In the genomic region with DNA sequence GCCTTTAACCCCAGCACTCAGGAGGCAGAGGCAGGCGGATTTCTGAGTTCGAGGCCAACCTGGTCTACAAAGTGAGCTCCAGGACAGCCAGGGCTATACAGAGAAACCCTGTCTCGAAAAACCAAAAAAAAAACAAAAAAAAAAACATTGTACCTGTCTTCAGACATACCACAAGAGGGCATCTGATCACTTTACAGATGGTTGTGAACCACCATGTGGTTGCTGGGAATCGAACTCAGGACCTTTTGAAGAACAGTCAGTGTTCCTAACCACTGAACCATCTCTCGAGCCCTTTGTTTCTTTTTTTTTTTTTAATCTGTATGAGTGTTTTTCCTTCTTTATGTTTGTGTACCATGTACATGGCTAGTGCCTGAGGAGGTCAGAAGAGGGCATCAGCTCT, we compare ENCODE assay signal across 9 mouse cellular contexts. TPM values are rescaled to one million over a fixed set of nuclear protein-coding genes. Genes with fewer than 3 reads are reported as not detected.
A peak's percentile ranks its signal among the peaks of the same experiment; 100 is the strongest.
DNase-seq lines count a peak whose midpoint lies in the region; ATAC-seq and TF ChIP-seq lines count a peak whose summit lies in the region.
"Not testable (repeated sequence)": the region's sequence is repeated elsewhere in the genome, so short reads cannot be mapped to it uniquely, and the experiment has no call there.
"Had no signal": no experiment of that assay in that cellular context is flagged by ENCODE, and none has a peak within 500 bp of the region (broad histone marks: within the 10 kb centered on the region; RNA-seq: fewer than 3 reads in every experiment).

No protein-coding gene starts in this region.

- TF ChIP-seq CTCF in MEL (IDR thresholded peaks at IDR 0.05 in 2 of 3, conservative IDR thresholded peaks at IDR 0.05 in 1 of 3; ENCODE audit: control insufficient read depth in 1 of 3, insufficient read depth in 1 of 3, low read depth in 2 of 3, low read length in 3 of 3, poor library complexity in 1 of 3, severe bottlenecking in 1 of 3): peak in 1 of 3 experiments; percentile 34; a peak in 2 of 6 replicates
- peak; percentile 21; the same call in 1 of the 2 replicates for TF ChIP-seq CTCF in intestine, postnatal 0 days (IDR thresholded peaks at IDR 0.05; ENCODE audit: low read depth)
- TF ChIP-seq CTCF in liver, postnatal 0 days (IDR thresholded peaks at IDR 0.05; ENCODE audit: low read depth): peak; percentile 19; the same call in 1 of the 2 replicates
- 0 out of 2 replicates have a peak, but pooled peaks have one; percentile 5 for TF ChIP-seq CTCF in lung, postnatal 0 days (IDR thresholded peaks at IDR 0.05)

- not testable (repeated sequence) for H3K4me1 ChIP-seq in MEL (ENCODE audit: control insufficient read depth in 1 of 2, insufficient read depth in 2 of 2, low read length in 2 of 2); intestine, postnatal 0 days (replicated peaks; ENCODE audit: control insufficient read depth, insufficient read depth, low read length); liver, postnatal 0 days (ENCODE audit: insufficient read depth); lung, postnatal 0 days (ENCODE audit: insufficient read depth, low read depth, low read length)

- DNase-seq in ES-CJ7 (ENCODE audit: low read depth, low spot score) (peak; percentile 53), MEL (ENCODE audit: low read depth, low spot score) (peak; percentile 16), ZHBTc4 (ENCODE audit: low read depth, low spot score) (peak; percentile 29)
- DNase-seq in liver, postnatal 0 days; lung, postnatal 0 days (ENCODE audit: low spot score): not testable (repeated sequence)

- not testable (repeated sequence) for ATAC-seq in intestine, postnatal 0 days; liver, postnatal 0 days; lung, postnatal 0 days

- TF ChIP-seq EP300 in MEL (IDR thresholded peaks at IDR 0.05; ENCODE audit: low read depth in 1 of 2, low read length in 2 of 2); liver, postnatal 0 days (IDR thresholded peaks at IDR 0.05; ENCODE audit: low read depth); lung, postnatal 0 days (IDR thresholded peaks at IDR 0.05): not testable (repeated sequence)

- H3K4me2 ChIP-seq in intestine, postnatal 0 days (replicated peaks; ENCODE audit: low read depth); liver, postnatal 0 days (ENCODE audit: low read depth, low read length); lung, postnatal 0 days (replicated peaks; ENCODE audit: low read depth, low read length): not testable (repeated sequence)

- not testable (repeated sequence) for TF ChIP-seq POLR2A in MEL (IDR thresholded peaks at IDR 0.05; ENCODE audit: control insufficient read depth in 1 of 2, insufficient read depth in 1 of 2, low read depth in 1 of 2, low read length in 2 of 2, poor library complexity in 1 of 2)

- not testable (repeated sequence) for H3K9me3 ChIP-seq in MEL (replicated peaks; ENCODE audit: insufficient read depth, low read length); intestine, postnatal 0 days (ENCODE audit: control insufficient read depth); liver, postnatal 0 days (ENCODE audit: low read length); lung, postnatal 0 days (ENCODE audit: low read length)

- H3K9ac ChIP-seq in MEL (ENCODE audit: control insufficient read depth, low read depth, low read length, poor library complexity, severe bottlenecking); intestine, postnatal 0 days (ENCODE audit: low read depth, low read length); liver, postnatal 0 days (replicated peaks); lung, postnatal 0 days (replicated peaks; ENCODE audit: low read depth): not testable (repeated sequence)

- WGBS in intestine, postnatal 0 days: 94% methylated on average over 5 of the region's 5 CpGs
- WGBS in liver, postnatal 0 days (ENCODE audit: insufficient replicate concordance): 89% methylated on average over 5 of the region's 5 CpGs
- WGBS in lung, postnatal 0 days: 92% methylated on average over 5 of the region's 5 CpGs

- H3K4me3 ChIP-seq in MEL (ENCODE audit: control insufficient read depth in 1 of 2, insufficient read depth in 1 of 2, low read depth in 2 of 2, low read length in 2 of 2); intestine, postnatal 0 days (ENCODE audit: low read depth, low read length); liver, postnatal 0 days (ENCODE audit: low read depth, low read length); lung, postnatal 0 days (ENCODE audit: low read depth, low read length): not testable (repeated sequence)

- H3K36me3 ChIP-seq in MEL (ENCODE audit: control insufficient read depth in 1 of 2, insufficient read depth in 2 of 2, low read length in 2 of 2): peaks cover 0 to 15% of the 10 kb centered on the region in 2 experiments; a peak in 2 of 4 replicates
- H3K36me3 ChIP-seq in intestine, postnatal 0 days (ENCODE audit: control insufficient read depth, insufficient read depth): peaks cover 58% of the 10 kb centered on the region
- H3K36me3 ChIP-seq in liver, postnatal 0 days (replicated peaks; ENCODE audit: insufficient read depth, low read length): peaks cover 23% of the 10 kb centered on the region
- not testable (repeated sequence) for H3K36me3 ChIP-seq in lung, postnatal 0 days (ENCODE audit: insufficient read depth, low read length)

- H3K79me2 ChIP-seq in MEL (ENCODE audit: control insufficient read depth, insufficient read depth, low read length, poor library complexity): peaks cover 11% of the 10 kb centered on the region; the same call in 1 of the 2 replicates

- not testable (repeated sequence) for H3K27me3 ChIP-seq in MEL (ENCODE audit: control insufficient read depth in 1 of 2, insufficient read depth in 2 of 2, low read length in 2 of 2); intestine, postnatal 0 days (replicated peaks; ENCODE audit: control insufficient read depth, insufficient read depth, low read length); liver, postnatal 0 days (ENCODE audit: insufficient read depth, low read length); lung, postnatal 0 days (replicated peaks; ENCODE audit: insufficient read depth, low read length)

- peak; percentile 11 for TF ChIP-seq RAD21 in MEL (IDR thresholded peaks at IDR 0.05; ENCODE audit: low read depth, low read length)

- H3K27ac ChIP-seq in MEL (ENCODE audit: control insufficient read depth, low read depth, low read length); intestine, postnatal 0 days (ENCODE audit: low read depth, low read length); liver, postnatal 0 days (ENCODE audit: low read depth); lung, postnatal 0 days (ENCODE audit: low read length): not testable (repeated sequence)

TF ChIP-seq in MEL, 35 proteins besides CTCF, POLR2A, EP300 and RAD21:
- TF ChIP-seq ZNF384 (IDR thresholded peaks at IDR 0.05; ENCODE audit: low read depth, low read length): peak; percentile 82
- TF ChIP-seq SMC3 (IDR thresholded peaks at IDR 0.05; ENCODE audit: low read depth, low read length): 0 out of 2 replicates have a peak, but pooled peaks have one; percentile 23

RNA-seq across cellular contexts. Expression of gene Sugp1, which starts 7.8 kb away (rescaled TPM):
- 27.1 and 29.9 TPM in 2 replicates for total RNA-seq in MEL (2012; rRNA removed)
- polyA plus RNA-seq in MEL (2012; ENCODE audit: insufficient read depth in 1 of 2, insufficient read length in 2 of 2, low read depth in 1 of 2, low replicate concordance in 2 of 2, missing spikeins in 1 of 2): 10 to 100 TPM in 1 of 2 experiments, not detected in 1; 45.5 TPM
- 17.7 and 18.4 TPM in 2 replicates for polyA plus RNA-seq in intestine, postnatal 0 days (2015; fragmentation: Nextera tagmentation; extraction: Ambion mirVana)
- 11.7 and 11.8 TPM in 2 replicates for polyA plus RNA-seq in liver, postnatal 0 days (2015; fragmentation: Nextera tagmentation; extraction: Ambion mirVana)
- 25.4 and 27.3 TPM in 2 replicates for polyA plus RNA-seq in lung, postnatal 0 days (2015; fragmentation: Nextera tagmentation; extraction: Ambion mirVana)

RNA-seq across cellular contexts. Expression of gene Mau2, which starts 7.9 kb away (rescaled TPM):
- total RNA-seq in MEL (2012; rRNA removed): 39.0 and 39.2 TPM in 2 replicates
- 10 to 100 TPM in 1 of 2 experiments, not detected in 1; 43.4 TPM for polyA plus RNA-seq in MEL (2012; ENCODE audit: insufficient read depth in 1 of 2, insufficient read length in 2 of 2, low read depth in 1 of 2, low replicate concordance in 2 of 2, missing spikeins in 1 of 2)
- 23.6 and 26.3 TPM in 2 replicates for polyA plus RNA-seq in intestine, postnatal 0 days (2015; fragmentation: Nextera tagmentation; extraction: Ambion mirVana)
- 11.1 and 12.2 TPM in 2 replicates for polyA plus RNA-seq in liver, postnatal 0 days (2015; fragmentation: Nextera tagmentation; extraction: Ambion mirVana)
- polyA plus RNA-seq in lung, postnatal 0 days (2015; fragmentation: Nextera tagmentation; extraction: Ambion mirVana): 37.1 and 37.2 TPM in 2 replicates

RNA-seq across cellular contexts. Expression of gene Tm6sf2, which starts 22.3 kb away (rescaled TPM):
- total RNA-seq in MEL (2012; rRNA removed): 0.78 and 1.0 TPM in 2 replicates
- polyA plus RNA-seq in MEL (2012; ENCODE audit: insufficient read depth in 1 of 2, insufficient read length in 2 of 2, low read depth in 1 of 2, low replicate concordance in 2 of 2, missing spikeins in 1 of 2): 1 to 10 TPM in 1 of 2 experiments, not detected in 1; 1.2 TPM
- 305 and 315 TPM in 2 replicates for polyA plus RNA-seq in intestine, postnatal 0 days (2015; fragmentation: Nextera tagmentation; extraction: Ambion mirVana)
- polyA plus RNA-seq in liver, postnatal 0 days (2015; fragmentation: Nextera tagmentation; extraction: Ambion mirVana): 32.5 and 38.7 TPM in 2 replicates
- 3.8 and 4.2 TPM in 2 replicates for polyA plus RNA-seq in lung, postnatal 0 days (2015; fragmentation: Nextera tagmentation; extraction: Ambion mirVana)
- total RNA-seq: common myeloid progenitor, adult 5-6 weeks had no signal
- polyA plus RNA-seq: erythroblast, embryonic 14.5 days had no signal

RNA-seq across cellular contexts. Expression of gene Hapln4, which starts 32.8 kb away (rescaled TPM):
- not detected in 2 replicates for total RNA-seq in MEL (2012; rRNA removed)
- under 1 TPM in 1 of 2 experiments, not detected in 1; 0.03 TPM for polyA plus RNA-seq in MEL (2012; ENCODE audit: insufficient read depth in 1 of 2, insufficient read length in 2 of 2, low read depth in 1 of 2, low replicate concordance in 2 of 2, missing spikeins in 1 of 2)
- not detected in 2 replicates for polyA plus RNA-seq in intestine, postnatal 0 days (2015; fragmentation: Nextera tagmentation; extraction: Ambion mirVana)
- polyA plus RNA-seq in liver, postnatal 0 days (2015; fragmentation: Nextera tagmentation; extraction: Ambion mirVana): 0.02 TPM in 1 of 2 replicates, not detected in the other
- not detected in 2 replicates for polyA plus RNA-seq in lung, postnatal 0 days (2015; fragmentation: Nextera tagmentation; extraction: Ambion mirVana)
- total RNA-seq: common myeloid progenitor, adult 5-6 weeks had no signal
- polyA plus RNA-seq: erythroblast, embryonic 14.5 days; G1E had no signal

RNA-seq across cellular contexts. Expression of gene Gatad2a, which starts 54.2 kb away (rescaled TPM):
- total RNA-seq in MEL (2012; rRNA removed): 101 and 111 TPM in 2 replicates
- 100 to 1,000 TPM in 1 of 2 experiments, 10 to 100 TPM in 1; 38.0 to 129 TPM for polyA plus RNA-seq in MEL (2012; ENCODE audit: insufficient read depth in 1 of 2, insufficient read length in 2 of 2, low read depth in 1 of 2, low replicate concordance in 2 of 2, missing spikeins in 1 of 2)
- polyA plus RNA-seq in intestine, postnatal 0 days (2015; fragmentation: Nextera tagmentation; extraction: Ambion mirVana): 42.6 and 43.3 TPM in 2 replicates
- 19.5 and 20.7 TPM in 2 replicates for polyA plus RNA-seq in liver, postnatal 0 days (2015; fragmentation: Nextera tagmentation; extraction: Ambion mirVana)
- polyA plus RNA-seq in lung, postnatal 0 days (2015; fragmentation: Nextera tagmentation; extraction: Ambion mirVana): 40.9 and 41.8 TPM in 2 replicates
